Mouse (Mus musculus) neural tube, embryonic 15.5 days (tissue): ENCODE results near the gene Jazf1. TPM values are rescaled to one million over a fixed set of nuclear protein-coding genes. Genes with fewer than 3 reads are reported as not detected.

Experiments used
- ATAC-seq: fragments of 200-750 bp; cut with Nextera tagmentation; 2 replicates; pipeline ENCODE4 v1.8.0; 2017; ENCODE audit warnings: mild to moderate bottlenecking, moderate TSS enrichment, moderate library complexity; ENCODE audit not compliant: low FRiP score
- H3K27ac ChIP-seq: fragments of 300-500 bp; sonication (generic); replicated peaks from 2 replicates; pipeline ENCODE4 v1.5.1; 2015; ENCODE audit warnings: mild to moderate bottlenecking, inconsistent platforms
- H3K27me3 ChIP-seq: fragments of 300-500 bp; sonication (generic); replicated peaks from 2 replicates; pipeline ENCODE4 v1.6.1; 2015; ENCODE audit warnings: inconsistent platforms
- H3K36me3 ChIP-seq: fragments of 300-500 bp; sonication (generic); 2 replicates; pipeline ENCODE4 v1.6.1; 2015; ENCODE audit warnings: inconsistent platforms
- H3K4me1 ChIP-seq: fragments of 300-500 bp; sonication (generic); 2 replicates; pipeline ENCODE4 v1.6.1; 2015; ENCODE audit warnings: inconsistent platforms
- H3K4me2 ChIP-seq: fragments of 300-500 bp; sonication (generic); 2 replicates; pipeline ENCODE4 v1.6.1; 2015; ENCODE audit warnings: inconsistent platforms, mild to moderate bottlenecking, moderate library complexity
- H3K4me3 ChIP-seq: fragments of 300-500 bp; sonication (generic); replicated peaks from 2 replicates; pipeline ENCODE4 v1.5.1; 2015; ENCODE audit warnings: mild to moderate bottlenecking, inconsistent platforms
- H3K9ac ChIP-seq: fragments of 300-500 bp; sonication (generic); replicated peaks from 2 replicates; pipeline ENCODE4 v1.6.1; 2015; ENCODE audit warnings: mild to moderate bottlenecking, inconsistent platforms
- H3K9me3 ChIP-seq: fragments of 300-500 bp; sonication (generic); replicated peaks from 2 replicates; pipeline ENCODE4 v1.6.1; 2016; ENCODE audit warnings: inconsistent platforms
- WGBS: fragments of 180-500 bp; shearing (Covaris S2); methylation state at CpG from one replicate; pipeline ENCODE4 v1.1.7; 2015; ENCODE audit warnings: mixed read lengths; 5-methylcytosine and 5-hydroxymethylcytosine counted together
- polyA plus RNA-seq: library from polyadenylated mRNA; unstranded; fragments of >200 nt; fragmentation: Nextera tagmentation; extraction: Ambion mirVana; gene quantifications from 2 replicates; pipeline ENCODE4 v1.2.1, GENCODE M21; 2015

Jazf1 gene
- polyA plus RNA-seq, 1 experiment from 2014 or later, result 58.3 TPM

GRCm38 (mm10) chr6:52951871-52952525 is 116.4 kb downstream of the Jazf1 start:
- Histone ChIP-seq H3K27me3 (no peaks in the 10 kb centered on the region), H3K4me2 (no peak overlapping the region), H3K9me3 (no peaks in the 10 kb centered on the region), H3K27ac (no peak overlapping the region), H3K36me3 (no peaks in the 10 kb centered on the region), H3K4me1 (peaks cover 13% of the 10 kb centered on the region), H3K4me3 (no peak overlapping the region), H3K9ac (no peak overlapping the region)
- 76% methylated on average over 7 of the region's 7 CpGs for WGBS
- ATAC-seq, result no peak

DNA sequence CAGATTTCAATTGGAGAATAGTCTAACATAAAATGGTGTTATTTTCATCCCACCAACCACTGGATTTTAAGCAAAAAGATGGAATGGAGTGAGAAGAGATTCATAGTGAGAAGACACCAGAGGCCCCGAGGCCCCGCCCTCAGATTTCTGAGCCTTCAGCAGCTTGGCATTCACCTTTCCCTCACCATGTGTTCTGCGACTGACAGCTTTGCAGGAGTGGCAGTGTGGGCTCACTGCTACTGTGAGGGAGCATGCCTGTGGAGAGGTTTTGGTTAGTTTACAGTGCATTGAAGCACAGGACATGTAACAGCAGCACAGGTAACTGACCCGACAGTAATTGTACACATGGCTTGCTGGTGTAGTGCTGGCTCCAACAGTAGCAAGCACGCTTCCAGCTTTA is 118.1 kb downstream of the Jazf1 start:
- no peak overlapping the region for H3K9ac ChIP-seq
- H3K4me2 ChIP-seq, result no peak overlapping the region
- WGBS, result 77% methylated on average over 5 of the region's 5 CpGs
- ATAC-seq, result no peak
- no peak overlapping the region for H3K27ac ChIP-seq
- H3K27me3 ChIP-seq, result no peaks in the 10 kb centered on the region
- peaks cover 11% of the 10 kb centered on the region for H3K4me1 ChIP-seq
- H3K9me3 ChIP-seq, result no peaks in the 10 kb centered on the region
- H3K36me3 ChIP-seq, result no peaks in the 10 kb centered on the region
- no peak overlapping the region for H3K4me3 ChIP-seq

DNA sequence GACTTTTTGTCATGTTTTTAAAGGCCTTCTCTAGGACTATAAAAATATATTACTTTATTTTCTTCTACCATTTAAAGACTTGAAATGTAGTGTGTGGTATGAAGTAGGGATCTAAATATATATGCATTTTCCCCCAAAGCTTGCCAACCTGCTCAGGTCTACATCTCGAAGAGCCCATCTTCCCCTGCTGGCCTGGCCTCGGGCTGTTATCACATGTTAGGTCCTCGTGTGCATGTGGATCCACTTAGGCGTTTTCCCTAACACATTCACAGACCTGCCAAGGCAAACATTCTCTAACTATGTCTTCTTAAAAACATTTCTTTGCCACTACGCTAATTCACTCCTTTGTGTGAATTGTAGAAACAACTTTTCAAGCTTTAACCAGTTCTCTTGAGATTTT is 125.9 kb downstream of the Jazf1 start:
- Histone ChIP-seq H3K27me3 (no peaks in the 10 kb centered on the region), H3K36me3 (no peaks in the 10 kb centered on the region), H3K9ac (no peak overlapping the region), H3K27ac (no peak overlapping the region), H3K4me3 (no peak overlapping the region), H3K4me2 (no peak overlapping the region), H3K4me1 (0 out of 2 replicates have a peak, but pooled peaks cover 5% of the 10 kb centered on the region), H3K9me3 (no peaks in the 10 kb centered on the region)
- ATAC-seq, result no peak
- 90% methylated on average over 5 of the region's 5 CpGs for WGBS

DNA sequence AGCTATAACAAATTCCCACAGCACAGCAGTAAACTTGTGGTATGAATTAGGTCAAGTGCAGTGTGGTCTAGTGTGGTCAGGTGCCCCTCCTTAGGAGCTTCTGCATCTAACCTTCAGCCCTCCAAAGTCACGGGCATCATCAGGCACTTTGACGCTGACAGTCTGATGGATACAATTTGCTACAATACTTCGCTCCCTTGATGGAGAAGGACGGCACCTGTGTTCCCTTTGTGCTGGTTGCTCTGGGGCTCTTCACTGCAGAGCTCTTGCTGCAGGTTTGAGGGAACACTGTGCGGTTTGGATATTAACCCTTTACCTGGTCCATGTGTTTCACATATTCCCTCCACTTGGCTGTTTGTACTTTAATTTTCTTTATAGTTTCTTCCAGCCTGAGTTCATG is 126.3 kb downstream of the Jazf1 start:
- 76% methylated on average over 5 of the region's 5 CpGs for WGBS
- Histone ChIP-seq H3K27me3 (no peaks in the 10 kb centered on the region), H3K4me3 (no peak overlapping the region), H3K9ac (no peak overlapping the region), H3K4me1 (peaks cover 5% of the 10 kb centered on the region), H3K36me3 (no peaks in the 10 kb centered on the region), H3K4me2 (no peak overlapping the region), H3K9me3 (no peaks in the 10 kb centered on the region), H3K27ac (no peak overlapping the region)
- ATAC-seq, result no peak

- no peak overlapping the region for H3K9ac ChIP-seq
- no peaks in the 10 kb centered on the region for H3K9me3 ChIP-seq
- ATAC-seq, result no peak
- H3K4me2 ChIP-seq, result no peak overlapping the region
- H3K27ac ChIP-seq, result no peak overlapping the region
- no peak overlapping the region for H3K4me3 ChIP-seq
- H3K36me3 ChIP-seq, result no peaks in the 10 kb centered on the region
- H3K27me3 ChIP-seq, result no peaks in the 10 kb centered on the region
- 73% methylated on average over 3 of the region's 3 CpGs for WGBS
- H3K4me1 ChIP-seq, result peaks cover 10% of the 10 kb centered on the region
These were observed 130.5 kb downstream of the Jazf1 start for GRCm38 (mm10) chr6:52937916-52938315.

GRCm38 (mm10) chr6:52936995-52937394 is 131.4 kb downstream of the Jazf1 start:
- Histone ChIP-seq H3K27ac (no peak overlapping the region), H3K4me1 (peaks cover 13% of the 10 kb centered on the region), H3K4me2 (no peak overlapping the region), H3K9me3 (no peaks in the 10 kb centered on the region), H3K4me3 (no peak overlapping the region), H3K9ac (no peak overlapping the region), H3K27me3 (no peaks in the 10 kb centered on the region), H3K36me3 (no peaks in the 10 kb centered on the region)
- ATAC-seq, result no peak
- 34% methylated on average over 10 of the region's 10 CpGs for WGBS

- H3K9ac ChIP-seq, result no peak overlapping the region
- H3K4me2 ChIP-seq, result no peak overlapping the region
- peaks cover 13% of the 10 kb centered on the region for H3K4me1 ChIP-seq
- no peaks in the 10 kb centered on the region for H3K9me3 ChIP-seq
- 87% methylated on average over 6 of the region's 6 CpGs for WGBS
- no peaks in the 10 kb centered on the region for H3K27me3 ChIP-seq
- H3K4me3 ChIP-seq, result no peak overlapping the region
- ATAC-seq, result no peak
- no peak overlapping the region; the same call in 1 of the 2 replicates for H3K27ac ChIP-seq
- H3K36me3 ChIP-seq, result no peaks in the 10 kb centered on the region
These were observed 134.4 kb downstream of the Jazf1 start for GRCm38 (mm10) chr6:52934021-52934420.

GRCm38 (mm10) chr6:52932603-52933178 is 135.7 kb downstream of the Jazf1 start:
- no peak for ATAC-seq
- Histone ChIP-seq H3K4me2 (no peak overlapping the region), H3K27me3 (no peaks in the 10 kb centered on the region), H3K27ac (no peak overlapping the region), H3K4me1 (peaks cover 8% of the 10 kb centered on the region), H3K9me3 (no peaks in the 10 kb centered on the region), H3K9ac (no peak overlapping the region), H3K36me3 (no peaks in the 10 kb centered on the region), H3K4me3 (no peak overlapping the region)
- 65% methylated on average over 7 of the region's 7 CpGs for WGBS

GRCm38 (mm10) chr6:52929358-52929757 is 139.1 kb downstream of the Jazf1 start:
- no peak overlapping the region for H3K4me3 ChIP-seq
- H3K9ac ChIP-seq, result no peak overlapping the region
- H3K4me2 ChIP-seq, result no peak overlapping the region
- H3K27ac ChIP-seq, result no peak overlapping the region
- no peaks in the 10 kb centered on the region for H3K27me3 ChIP-seq
- 90% methylated on average over 12 of the region's 12 CpGs for WGBS
- no peaks in the 10 kb centered on the region for H3K9me3 ChIP-seq
- peaks cover 3% of the 10 kb centered on the region; the same call in 1 of the 2 replicates for H3K4me1 ChIP-seq
- ATAC-seq, result no peak
- no peaks in the 10 kb centered on the region for H3K36me3 ChIP-seq

GRCm38 (mm10) chr6:52926947-52927346 is 141.5 kb downstream of the Jazf1 start:
- no peak for ATAC-seq
- 79% methylated on average over 4 of the region's 4 CpGs for WGBS
- Histone ChIP-seq H3K9me3 (no peaks in the 10 kb centered on the region), H3K36me3 (no peaks in the 10 kb centered on the region), H3K27me3 (no peaks in the 10 kb centered on the region), H3K4me1 (no peaks in the 10 kb centered on the region), H3K4me2 (no peak overlapping the region), H3K9ac (no peak overlapping the region), H3K4me3 (no peak overlapping the region), H3K27ac (no peak overlapping the region)

- no peak overlapping the region for H3K9ac ChIP-seq
- H3K4me3 ChIP-seq, result no peak overlapping the region
- no peak overlapping the region for H3K27ac ChIP-seq
- H3K9me3 ChIP-seq, result no peaks in the 10 kb centered on the region
- H3K36me3 ChIP-seq, result no peaks in the 10 kb centered on the region
- no peaks in the 10 kb centered on the region for H3K4me1 ChIP-seq
- H3K4me2 ChIP-seq, result no peak overlapping the region
- no peak for ATAC-seq
- no peaks in the 10 kb centered on the region for H3K27me3 ChIP-seq
- WGBS, result 76% methylated on average over 9 of the region's 9 CpGs
These were observed 142.9 kb downstream of the Jazf1 start for GRCm38 (mm10) chr6:52925458-52926042.

- Histone ChIP-seq H3K27me3 (0 out of 2 replicates have a peak, but pooled peaks cover 2% of the 10 kb centered on the region), H3K36me3 (no peaks in the 10 kb centered on the region), H3K27ac (no peak overlapping the region), H3K9me3 (no peaks in the 10 kb centered on the region), H3K4me3 (no peak overlapping the region), H3K4me1 (no peaks in the 10 kb centered on the region), H3K9ac (no peak overlapping the region), H3K4me2 (no peak overlapping the region)
- ATAC-seq, result no peak
- 90% methylated on average over 6 of the region's 6 CpGs for WGBS
These were observed 147.2 kb downstream of the Jazf1 start for GRCm38 (mm10) chr6:52921248-52921647.
